Mouse (Mus musculus) MEL (cell line): ENCODE results near the gene Fbrs. TPM values are rescaled to one million over a fixed set of nuclear protein-coding genes. Genes with fewer than 3 reads are reported as not detected.
A peak's percentile ranks its signal among the peaks of the same experiment; 100 is the strongest.

ENCODE experiments used
- DNase-seq: peaks from one replicate; pipeline ENCODE4 v3.0.0; 2011; ENCODE audit warnings: low read depth, low spot score
- H3K27ac ChIP-seq: 2 replicates; pipeline ENCODE4 v1.5.1; 2012; ENCODE audit warnings: low read depth, mild to moderate bottlenecking, control low read depth, low read length, moderate library complexity; ENCODE audit not compliant: control insufficient read depth
- H3K27me3 ChIP-seq, 2 experiments: fragments of 150-350 bp in 1 of 2; sonication (generic) in 1 of 2; 2 replicates each; pipeline ENCODE4 v1.6.1; 2012; ENCODE audit warnings: low read length in 2 of 2, mild to moderate bottlenecking in 2 of 2, improper control_type of control experiment in 1 of 2, moderate library complexity in 1 of 2; ENCODE audit not compliant: insufficient read depth in 2 of 2, control insufficient read depth in 1 of 2
- H3K36me3 ChIP-seq, 2 experiments: 2 replicates each; pipeline ENCODE4 v1.6.1; 2012 to 2014; ENCODE audit warnings: low read length in 2 of 2, improper control_type of control experiment in 1 of 2, inconsistent platforms in 1 of 2, mild to moderate bottlenecking in 1 of 2; ENCODE audit not compliant: insufficient read depth in 2 of 2, control insufficient read depth in 1 of 2
- H3K4me1 ChIP-seq, 2 experiments: fragments of 150-350 bp in 1 of 2; sonication (generic) in 1 of 2; 2 replicates each; pipeline ENCODE4 v1.6.1; 2012; ENCODE audit warnings: low read length in 2 of 2, improper control_type of control experiment in 1 of 2, mild to moderate bottlenecking in 1 of 2; ENCODE audit not compliant: insufficient read depth in 2 of 2, control insufficient read depth in 1 of 2
- H3K4me3 ChIP-seq, 2 experiments: fragments of 150-350 bp in 1 of 2; sonication (generic) in 1 of 2; 2 replicates each; pipeline ENCODE4 v1.5.1; 2012; ENCODE audit warnings: low read depth in 2 of 2, low read length in 2 of 2, mild to moderate bottlenecking in 2 of 2, moderate library complexity in 2 of 2, control low read depth in 1 of 2, improper control_type of control experiment in 1 of 2; ENCODE audit not compliant: control insufficient read depth in 1 of 2, insufficient read depth in 1 of 2
- H3K79me2 ChIP-seq: 2 replicates; pipeline ENCODE4 v1.6.1; 2012; ENCODE audit warnings: mild to moderate bottlenecking, low read length, moderate library complexity; ENCODE audit not compliant: control insufficient read depth, poor library complexity, insufficient read depth
- H3K9ac ChIP-seq: 2 replicates; pipeline ENCODE4 v1.6.1; 2012; ENCODE audit warnings: low read depth, mild to moderate bottlenecking, control low read depth, low read length, moderate library complexity; ENCODE audit not compliant: control insufficient read depth, poor library complexity, severe bottlenecking
- H3K9me3 ChIP-seq: fragments of 150-350 bp; sonication (generic); replicated peaks from 2 replicates; pipeline ENCODE4 v1.6.1; 2012; ENCODE audit warnings: mild to moderate bottlenecking, low read length, improper control_type of control experiment, moderate library complexity; ENCODE audit not compliant: insufficient read depth
- CTCF ChIP-seq, 3 experiments: IDR thresholded peaks in 2 of 3; conservative IDR thresholded peaks in 1 of 3; 2 replicates each; pipeline ENCODE4 v1.5.1; 2011 to 2012; ENCODE audit warnings: low read length in 3 of 3, low read depth in 2 of 3, mild to moderate bottlenecking in 2 of 3, improper control_type of control experiment in 1 of 3, inconsistent platforms in 1 of 3, mixed read lengths in 1 of 3, moderate library complexity in 1 of 3; ENCODE audit not compliant: control insufficient read depth in 1 of 3, insufficient read depth in 1 of 3, poor library complexity in 1 of 3, severe bottlenecking in 1 of 3
- JUND ChIP-seq: IDR thresholded peaks from 2 replicates; pipeline ENCODE4 v1.6.1; 2011; ENCODE audit warnings: low read depth, mild to moderate bottlenecking, improper control_type of control experiment, low read length
- MAX ChIP-seq: IDR thresholded peaks from 2 replicates; pipeline ENCODE4 v1.6.1; 2011; ENCODE audit warnings: low read length, improper control_type of control experiment
- MAZ ChIP-seq: IDR thresholded peaks from 2 replicates; pipeline ENCODE4 v1.6.1; 2012; ENCODE audit warnings: low read depth, mild to moderate bottlenecking, inconsistent platforms, low read length, improper control_type of control experiment
- MXI1 ChIP-seq: IDR thresholded peaks from 2 replicates; pipeline ENCODE4 v1.6.1; 2011; ENCODE audit warnings: mild to moderate bottlenecking, low read depth, low read length, improper control_type of control experiment
- NELFE ChIP-seq: IDR thresholded peaks from 2 replicates; pipeline ENCODE4 v1.6.1; 2011; ENCODE audit warnings: low read depth, low read length, improper control_type of control experiment
- RAD21 ChIP-seq: IDR thresholded peaks from 2 replicates; pipeline ENCODE4 v1.6.1; 2011; ENCODE audit warnings: mild to moderate bottlenecking, low read depth, low read length, improper control_type of control experiment
- RCOR1 ChIP-seq: IDR thresholded peaks from 2 replicates; pipeline ENCODE4 v1.6.1; 2012; ENCODE audit warnings: low read depth, mild to moderate bottlenecking, inconsistent platforms, low read length, improper control_type of control experiment
- SIN3A ChIP-seq: IDR thresholded peaks from 2 replicates; pipeline ENCODE4 v1.6.1; 2012; ENCODE audit warnings: low read length, improper control_type of control experiment, inconsistent platforms
- SMC3 ChIP-seq: IDR thresholded peaks from 2 replicates; pipeline ENCODE4 v1.6.1; 2011; ENCODE audit warnings: low read depth, low read length, improper control_type of control experiment
- TCF12 ChIP-seq: IDR thresholded peaks from 2 replicates; pipeline ENCODE4 v1.6.1; 2014; ENCODE audit warnings: low read depth, mild to moderate bottlenecking, inconsistent platforms, low read length, improper control_type of control experiment, moderate library complexity
- polyA plus RNA-seq, 2 experiments: library from polyadenylated mRNA; stranded (reverse) in 1 of 2; unstranded in 1 of 2; fragments of >175 nt in 1 of 2; fragments of >200 nt in 1 of 2; gene quantifications; 2 replicates each; pipeline versions ENCODE4 v1.2.1 to v1.2.4; 2012; ENCODE audit warnings: low replicate concordance in 2 of 2, low read depth in 1 of 2; ENCODE audit not compliant: insufficient read length in 2 of 2, insufficient read depth in 1 of 2, missing spikeins in 1 of 2
- total RNA-seq: library from RNA; depleted of rRNA; stranded (reverse); fragments of 300-350 nt; gene quantifications from 2 replicates; pipeline ENCODE4 v1.2.3, GENCODE M21; 2012

Gene Fbrs
- total and polyA plus RNA-seq, 3 experiments: 7.5 to 53.3 TPM; not detected in 1

DNA sequence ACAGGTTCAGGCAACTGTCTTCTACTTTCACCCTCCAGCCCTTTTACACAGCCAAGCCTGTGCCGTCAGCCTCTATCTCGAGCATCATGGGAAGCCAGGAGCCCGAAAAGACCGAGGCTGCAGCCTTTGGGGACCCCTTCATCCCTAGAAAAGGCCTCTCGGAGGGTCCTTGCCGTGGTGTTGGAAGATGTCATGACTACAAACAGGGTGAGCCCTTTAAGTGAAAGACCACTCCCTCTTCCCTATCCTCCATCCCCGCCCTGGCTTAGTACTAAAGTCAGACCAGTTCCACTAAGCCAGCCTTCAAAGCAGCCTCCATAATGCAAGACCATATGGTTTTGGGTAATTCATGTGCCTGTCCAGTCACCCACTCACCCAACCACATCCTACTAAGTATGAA lies 6.9 kb upstream of the Fbrs start:
- H3K27ac ChIP-seq: peak overlapping the region; percentile 97
- peak overlapping the region; percentile 79 to 80 for H3K4me3 ChIP-seq
- peak overlapping the region; percentile 86 for H3K9ac ChIP-seq
- H3K27me3 ChIP-seq: no peaks in the 10 kb centered on the region
- peaks cover 0 to 7% of the 10 kb centered on the region in 2 experiments; a peak in 3 of 4 replicates for H3K4me1 ChIP-seq
- H3K79me2 ChIP-seq: peaks cover 19% of the 10 kb centered on the region
- peaks cover 0 to 11% of the 10 kb centered on the region in 2 experiments for H3K36me3 ChIP-seq
- TF ChIP-seq NELFE (0 out of 2 replicates have a peak, but pooled peaks have one; percentile 20), MAZ (0 out of 2 replicates have a peak, but pooled peaks have one; percentile 26), RCOR1 (no peak), SIN3A (peak; percentile 55), MAX (0 out of 2 replicates have a peak, but pooled peaks have one; percentile 19), MXI1 (peak; percentile 27; the same call in 1 of the 2 replicates)
- DNase-seq: peak; percentile 61
- H3K9me3 ChIP-seq: no peaks in the 10 kb centered on the region

DNA sequence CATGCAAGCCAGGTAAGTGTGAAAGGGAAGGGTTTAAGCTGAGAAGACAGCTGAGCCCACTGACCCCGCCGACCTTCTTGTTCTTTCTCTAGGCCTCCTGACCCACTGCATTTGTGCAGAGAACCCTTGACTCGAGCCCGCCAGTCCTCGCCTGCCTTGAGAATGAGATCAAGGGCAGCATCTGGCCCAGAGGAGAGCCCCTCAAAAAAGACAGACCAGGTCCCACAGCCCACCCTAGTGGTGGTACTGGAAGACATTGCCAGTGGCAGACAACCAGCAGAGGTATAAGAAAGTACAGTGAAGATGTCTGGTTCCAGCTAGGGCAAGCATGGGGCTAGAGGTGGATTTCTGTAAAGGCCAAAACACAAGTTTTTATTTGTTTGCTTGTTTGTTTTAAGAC lies 5.3 kb upstream of the Fbrs start:
- H3K79me2 ChIP-seq: peaks cover 20% of the 10 kb centered on the region
- no peak overlapping the region for H3K4me3 ChIP-seq
- H3K27ac ChIP-seq: no peak overlapping the region
- peak; percentile 30; the same call in 1 of the 2 replicates for TF ChIP-seq SMC3
- peak; percentile 13 for TF ChIP-seq RAD21
- TF ChIP-seq TCF12: no peak
- TF ChIP-seq CTCF (IDR thresholded peaks at IDR 0.05 in 2 of 3, conservative IDR thresholded peaks at IDR 0.05 in 1 of 3; ENCODE audit: control insufficient read depth in 1 of 3, insufficient read depth in 1 of 3, low read depth in 2 of 3, low read length in 3 of 3, poor library complexity in 1 of 3, severe bottlenecking in 1 of 3): peak in 1 of 3 experiments; percentile 39; a peak in 2 of 6 replicates
- no peaks in the 10 kb centered on the region for H3K9me3 ChIP-seq
- peaks cover 0 to 9% of the 10 kb centered on the region in 2 experiments; a peak in 3 of 4 replicates for H3K4me1 ChIP-seq
- peaks cover 0 to 12% of the 10 kb centered on the region in 2 experiments for H3K36me3 ChIP-seq
- no peak for DNase-seq
- no peak overlapping the region for H3K9ac ChIP-seq
- no peaks in the 10 kb centered on the region for H3K27me3 ChIP-seq

GRCm38 (mm10) chr7:127474378-127475070 lies 4.5 kb upstream of the Fbrs start:
- Histone ChIP-seq H3K4me1 (peaks cover 0 to 9% of the 10 kb centered on the region in 2 experiments; a peak in 3 of 4 replicates), H3K79me2 (peaks cover 28% of the 10 kb centered on the region), H3K27ac (no peak overlapping the region), H3K27me3 (no peaks in the 10 kb centered on the region), H3K4me3 (no peak overlapping the region), H3K9me3 (no peaks in the 10 kb centered on the region), H3K36me3 (peaks cover 0 to 12% of the 10 kb centered on the region in 2 experiments), H3K9ac (no peak overlapping the region)
- TF ChIP-seq SIN3A (0 out of 2 replicates have a peak, but pooled peaks have one; percentile 8), RAD21 (no peak), JUND (no peak)
- no peak for DNase-seq
